Mouse (Mus musculus) neural tube, embryonic 10.5 days (tissue): ENCODE measurements at regions not wholly inside any gene's neighbourhood (a gene's known extent, or its start where the extent isn't known, plus 50 kb on each side); places are given as distances from the start of the nearest gene placed in this dataset.
A peak's percentile ranks its signal among the peaks of the same experiment; 100 is the strongest.

Source experiments
- DNase-seq: peaks from one replicate; pipeline ENCODE4 v3.0.0-alpha.2; 2017; ENCODE audit warnings: low spot score; ENCODE audit errors: extremely low spot score

- DNase-seq, result no peak
Measured at GRCm38 (mm10) chr5:126723304-126724295, 518.0 kb upstream of the Tmem132c start.

DNA sequence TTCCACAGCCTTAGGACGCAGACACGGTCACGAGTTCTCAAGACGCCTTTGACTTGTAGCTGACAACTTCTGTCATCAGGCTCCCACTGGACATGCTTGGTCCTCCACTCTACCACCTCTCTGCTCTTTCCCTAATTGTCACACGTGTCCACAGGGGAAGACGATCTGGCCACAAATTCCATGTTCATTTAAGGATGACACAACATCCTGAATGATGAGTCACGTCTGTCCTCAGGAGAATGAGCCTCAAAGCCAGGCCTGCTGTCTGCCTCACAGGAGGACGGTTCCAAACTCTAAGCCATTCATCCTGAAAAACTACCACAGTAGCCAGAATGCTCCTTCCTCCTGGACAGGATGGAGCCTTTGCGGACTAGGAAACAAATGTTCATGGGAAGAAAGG, 517.3 kb upstream of the Tmem132c start:
- DNase-seq, result no peak

DNA sequence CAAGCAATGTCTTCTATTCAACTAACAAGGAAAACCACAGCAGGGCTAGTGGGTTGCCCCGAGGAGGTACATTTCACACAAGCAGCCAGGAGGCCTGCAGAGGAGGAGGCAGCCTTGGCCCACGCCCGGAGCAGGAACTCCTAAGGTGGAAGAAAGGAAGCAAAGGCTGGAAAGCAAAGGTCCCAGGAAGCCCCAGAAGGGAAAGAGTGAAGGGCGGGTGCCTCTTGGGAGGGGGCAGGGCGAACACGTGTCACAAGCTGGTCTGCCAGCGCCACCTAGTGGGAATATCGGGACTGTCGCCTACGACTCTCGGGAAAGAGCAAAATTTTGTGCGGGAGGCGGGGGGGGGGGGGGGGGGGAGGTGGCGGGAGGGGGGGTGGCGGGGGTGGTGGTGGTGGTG, 508.1 kb upstream of the Tmem132c start:
- DNase-seq, result peak; percentile 75

DNA sequence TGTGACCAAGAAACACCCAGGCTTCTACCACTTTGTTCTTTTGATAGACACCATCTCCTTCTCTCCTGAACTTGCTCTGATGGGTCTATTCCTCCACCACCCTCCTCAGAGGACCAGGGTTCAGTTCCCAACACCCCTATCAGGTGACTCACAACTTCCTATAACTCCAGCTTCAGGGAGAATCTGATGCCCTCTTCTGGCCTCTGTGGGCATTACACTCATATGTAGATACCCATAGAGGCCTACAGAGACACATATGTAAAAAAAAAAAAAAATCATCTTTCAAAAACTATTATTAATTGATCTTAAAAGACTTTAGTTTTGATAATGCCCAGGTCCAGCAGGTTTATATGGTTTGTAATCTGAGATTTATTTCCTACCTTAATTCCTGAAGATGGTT, 505.9 kb upstream of the Tmem132c start:
- DNase-seq, result no peak

DNA sequence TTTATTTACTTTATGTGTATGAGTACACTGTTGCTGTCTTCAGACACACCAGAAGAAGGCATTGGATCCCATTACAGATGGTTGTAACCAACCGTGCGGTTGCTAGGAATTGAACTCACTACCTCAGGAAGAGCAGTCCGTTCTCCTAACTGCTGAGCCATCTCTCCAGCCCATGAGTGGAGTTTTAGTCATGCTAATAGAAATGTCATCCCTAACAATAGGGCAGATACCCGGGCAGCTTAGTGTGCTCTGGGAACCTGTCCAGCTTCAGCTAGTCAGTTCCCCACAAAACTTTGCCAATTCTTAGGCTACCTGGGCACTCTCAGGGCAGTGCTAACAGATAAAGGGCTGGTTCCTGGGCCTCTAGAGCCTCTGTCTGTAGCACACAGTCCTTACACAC, 503.9 kb upstream of the Tmem132c start:
- no peak for DNase-seq

GRCm38 (mm10) chr5:126740861-126741410, 500.7 kb upstream of the Tmem132c start:
- no peak for DNase-seq

DNA sequence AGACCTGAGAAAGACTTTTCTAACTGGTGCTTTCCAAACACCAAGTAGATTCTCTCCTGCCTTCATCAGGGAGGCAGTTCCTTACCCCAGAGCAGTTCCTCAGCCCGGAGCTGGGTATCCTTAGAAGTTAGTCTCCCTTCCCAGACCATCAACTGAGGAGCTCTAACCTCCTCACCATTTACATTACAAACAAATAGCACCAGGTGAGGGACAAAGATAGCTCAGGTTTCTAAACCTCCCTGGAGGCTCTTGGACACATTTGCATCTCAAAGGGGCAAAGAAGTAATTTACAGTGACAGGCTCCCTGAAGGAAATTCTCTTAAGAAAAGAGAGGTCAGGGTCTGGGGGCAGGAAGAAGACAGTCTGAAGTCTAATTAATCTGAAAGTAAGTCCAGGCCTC, 486.5 kb upstream of the Tmem132c start:
- DNase-seq, result no peak

GRCm38 (mm10) chr5:126765037-126765707, 476.4 kb upstream of the Tmem132c start:
- peak; percentile 21 for DNase-seq

DNA sequence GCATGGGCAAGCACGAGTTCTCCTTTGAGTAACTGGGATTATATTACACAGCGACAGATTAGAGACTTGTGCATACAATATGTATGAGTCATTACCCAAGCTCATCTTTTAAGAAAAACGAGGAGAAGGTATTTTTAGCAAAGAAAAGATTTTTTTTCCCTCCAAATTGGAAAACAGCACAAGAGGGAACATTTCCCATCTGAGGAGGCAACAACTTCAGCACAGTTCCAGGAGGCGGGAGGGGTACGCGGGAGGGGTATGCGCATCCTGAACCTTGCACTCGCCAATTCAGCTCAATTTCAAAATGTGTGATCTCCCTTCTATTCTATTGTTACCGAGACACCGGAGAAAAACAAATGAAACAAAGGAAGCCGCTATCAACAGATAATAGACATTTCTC, 472.6 kb upstream of the Tmem132c start:
- DNase-seq, result no peak

- peak; percentile 44 for DNase-seq
Measured at GRCm38 (mm10) chr5:126787706-126788610, 453.6 kb upstream of the Tmem132c start.

GRCm38 (mm10) chr5:126799698-126800279, 441.8 kb upstream of the Tmem132c start:
- no peak for DNase-seq

DNA sequence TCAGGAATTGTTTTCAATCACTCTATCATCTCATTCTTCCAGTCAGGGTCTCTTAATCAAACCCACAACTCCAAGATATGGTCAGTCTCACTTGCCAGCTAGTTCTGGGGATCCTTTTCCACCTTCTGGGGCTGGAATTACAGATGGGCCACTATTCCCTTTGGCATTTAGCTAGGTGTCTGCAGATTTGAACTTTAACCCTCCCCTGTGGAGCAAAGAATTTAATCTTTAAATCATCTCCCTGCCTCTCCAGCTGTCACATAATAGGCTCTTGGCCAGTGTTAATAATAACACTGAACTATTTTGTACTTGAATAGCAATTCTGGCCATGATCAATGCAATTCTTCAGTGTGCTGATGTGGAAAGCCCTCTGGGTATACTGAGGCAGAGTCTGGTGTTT, 435.0 kb upstream of the Tmem132c start:
- no peak for DNase-seq

DNA sequence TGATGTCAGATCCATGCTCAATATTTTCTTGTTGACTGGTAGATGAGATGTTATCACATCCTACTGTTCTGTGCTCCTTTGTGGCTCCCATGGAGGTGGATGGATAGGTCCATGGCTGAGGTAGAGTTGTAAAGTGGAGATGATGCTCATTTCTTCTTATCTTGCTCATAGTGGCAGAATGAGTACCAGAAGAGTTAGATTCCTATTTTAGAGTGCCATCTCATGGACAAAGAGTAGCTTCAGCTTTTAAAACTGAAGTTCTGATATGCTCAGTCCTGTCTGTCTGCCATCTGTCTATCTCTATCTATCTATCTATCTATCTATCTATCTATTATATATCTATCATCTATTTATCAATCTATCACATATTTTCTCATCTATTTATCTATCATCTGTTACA, 425.5 kb upstream of the Tmem132c start:
- DNase-seq, result no peak

DNA sequence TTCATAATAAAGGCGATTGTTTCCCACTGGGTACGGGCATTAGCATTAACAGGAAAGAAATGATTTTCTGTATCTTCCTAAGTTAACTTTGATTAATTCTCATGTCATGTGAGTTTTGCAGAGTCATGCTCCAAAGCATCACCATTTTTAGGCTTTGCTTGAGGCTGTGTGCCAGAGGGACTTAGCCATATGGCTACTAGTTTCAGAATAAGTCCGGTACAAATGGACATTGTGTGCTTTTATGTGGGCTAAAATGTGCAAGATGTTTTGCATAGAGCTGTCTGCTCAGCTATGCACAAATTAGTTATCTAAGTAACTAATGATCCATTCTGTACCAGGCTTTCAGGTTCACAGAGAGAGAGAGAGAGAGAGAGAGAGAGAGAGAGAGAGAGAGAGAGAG, 406.2 kb upstream of the Tmem132c start:
- DNase-seq, result no peak

DNA sequence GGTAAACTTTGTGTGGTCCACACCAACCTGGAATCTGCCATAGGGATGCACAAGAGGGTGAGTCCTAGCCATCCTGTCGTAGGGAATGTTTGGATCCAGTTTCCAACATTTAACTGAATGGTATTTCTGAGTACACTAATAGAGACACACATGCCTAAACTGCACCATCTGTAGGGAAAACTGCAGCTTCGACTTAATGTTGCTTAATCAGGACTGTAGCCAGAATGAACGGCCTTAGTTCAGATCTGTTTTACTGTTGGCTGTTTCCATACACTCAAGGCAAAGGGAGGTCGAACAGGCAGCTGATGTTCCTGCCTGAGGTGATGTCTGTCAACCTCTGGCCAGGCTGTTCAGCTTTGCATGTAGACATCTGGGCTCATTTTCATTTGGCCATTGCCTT, 399.0 kb upstream of the Tmem132c start:
- DNase-seq, result no peak

DNA sequence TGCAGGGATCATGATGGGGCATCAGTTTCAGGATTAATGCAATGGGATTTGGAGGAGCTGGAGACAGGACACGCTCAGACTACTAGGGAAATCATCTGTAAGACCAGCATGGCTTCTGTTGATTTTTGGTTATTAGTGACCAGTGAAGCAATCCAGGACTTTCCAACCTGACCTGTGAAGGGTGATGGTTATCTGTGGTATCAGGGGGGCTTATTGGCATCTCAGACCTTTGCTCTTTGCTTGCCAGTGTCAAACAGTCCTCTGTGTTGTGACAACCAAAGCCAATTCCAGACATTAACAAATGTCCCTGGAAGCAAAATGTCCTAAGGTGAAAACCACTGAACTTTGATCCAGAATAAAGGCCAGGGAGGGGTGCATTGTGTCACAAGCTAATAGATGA, 379.5 kb upstream of the Tmem132c start:
- no peak for DNase-seq

DNA sequence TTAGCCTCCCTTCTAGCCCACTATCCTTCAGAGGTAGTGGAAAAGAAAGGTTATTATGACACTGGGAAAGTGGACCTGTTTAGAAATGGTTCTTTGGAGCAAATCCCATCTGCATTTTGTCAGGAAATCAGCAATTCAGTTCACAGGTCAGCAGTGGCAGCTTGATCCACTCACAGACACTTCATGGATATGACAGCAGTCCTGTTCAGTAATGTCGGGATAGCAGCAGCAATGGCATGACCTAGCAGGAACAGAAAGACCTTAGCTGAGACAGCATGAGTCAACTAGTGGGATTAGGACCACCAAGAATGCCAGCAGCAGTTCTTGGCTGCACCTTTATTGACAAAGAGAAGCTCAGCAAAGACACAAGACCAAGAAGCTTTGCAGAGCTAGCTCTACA, 365.8 kb upstream of the Tmem132c start:
- DNase-seq, result no peak

DNA sequence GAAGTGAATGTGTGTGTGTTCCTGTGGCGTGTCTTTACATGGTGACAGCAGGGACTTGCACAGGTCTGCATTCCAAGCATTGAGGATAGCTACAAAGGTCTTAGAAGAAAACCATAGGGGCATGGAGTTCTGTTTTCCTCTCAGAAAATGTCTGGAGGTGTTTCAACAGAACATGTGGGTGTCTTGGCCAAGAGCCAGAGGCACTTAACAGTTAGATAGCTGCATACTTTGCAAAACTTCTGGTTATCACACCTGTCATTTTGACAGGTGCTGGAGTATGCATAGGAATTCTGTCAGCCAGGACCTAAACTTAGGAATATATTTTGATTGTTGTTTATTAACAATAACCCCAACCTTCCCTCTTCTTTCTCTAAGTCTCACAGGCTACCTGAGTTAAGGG, 350.9 kb upstream of the Tmem132c start:
- no peak for DNase-seq

DNA sequence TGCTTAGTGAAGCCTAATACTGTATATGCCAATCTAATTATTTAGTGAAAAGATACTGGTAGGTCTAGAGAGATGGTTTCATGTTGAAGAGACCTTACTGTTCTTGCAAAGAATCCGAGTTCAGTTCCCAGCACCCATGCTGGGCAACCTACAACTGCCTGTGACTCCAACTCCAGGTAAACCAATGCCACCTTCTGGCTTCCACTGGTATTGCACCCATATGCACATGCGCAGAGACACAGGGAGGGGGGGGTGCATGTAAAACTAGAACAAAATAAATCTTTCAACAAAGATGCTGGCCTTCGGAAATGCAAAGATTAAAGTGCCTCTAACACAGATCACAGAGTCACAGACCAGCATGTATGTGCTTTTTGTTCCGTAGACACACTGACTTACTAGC, 348.5 kb upstream of the Tmem132c start:
- DNase-seq, result no peak

DNA sequence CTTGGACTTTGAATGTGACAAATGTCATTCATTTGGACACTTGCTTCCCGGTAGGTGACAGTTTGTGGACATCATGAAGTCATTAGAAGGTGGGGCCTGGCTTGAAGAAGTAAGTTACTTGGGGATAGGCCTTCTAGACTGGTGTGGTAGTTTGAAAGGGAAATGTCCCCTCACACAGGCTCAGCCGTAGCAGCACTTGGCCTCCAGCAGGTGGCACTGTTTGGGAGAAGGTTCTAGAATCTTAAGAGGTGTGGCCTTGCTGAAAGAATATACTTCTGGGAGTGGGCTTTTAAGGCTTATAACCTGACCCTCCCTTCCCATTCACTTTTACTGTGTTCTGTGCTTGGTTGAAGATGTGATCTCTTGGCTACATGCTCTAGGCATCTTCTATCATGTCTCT, 331.5 kb upstream of the Tmem132c start:
- DNase-seq, result no peak

- DNase-seq, result no peak
Measured at GRCm38 (mm10) chr5:126917300-126917699, 324.3 kb upstream of the Tmem132c start.
